Mouse (Mus musculus) MEL-GATA-1-ER (cell line): ENCODE measurements around the gene Gm4871.

Experiments used
- DNase-seq: peaks from one replicate; pipeline ENCODE4 v3.0.0-alpha.2; 2012; ENCODE audit warnings: low read depth; ENCODE audit errors: extremely low read depth

Gene Gm4871

DNA sequence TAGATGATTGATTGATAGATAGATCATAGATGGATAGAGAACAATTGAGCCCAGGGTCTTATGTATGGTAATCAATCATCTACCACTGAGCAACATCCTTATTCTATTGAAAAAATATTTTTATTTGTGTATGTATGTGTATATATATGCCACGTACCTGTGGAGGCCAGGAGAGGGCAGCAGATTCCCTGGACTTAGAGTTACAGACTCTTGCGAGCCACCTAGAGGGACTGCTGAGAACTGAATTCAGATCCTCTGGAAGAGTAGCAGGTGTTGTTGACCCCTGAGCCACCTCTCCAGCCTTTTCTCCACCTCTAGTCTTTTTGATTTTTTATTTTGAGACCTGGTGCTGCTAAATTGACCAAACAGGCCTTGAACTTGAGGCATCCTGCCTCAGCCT is 34.1 kb downstream of the Gm4871 start:
- peak; percentile 67 for DNase-seq

DNA sequence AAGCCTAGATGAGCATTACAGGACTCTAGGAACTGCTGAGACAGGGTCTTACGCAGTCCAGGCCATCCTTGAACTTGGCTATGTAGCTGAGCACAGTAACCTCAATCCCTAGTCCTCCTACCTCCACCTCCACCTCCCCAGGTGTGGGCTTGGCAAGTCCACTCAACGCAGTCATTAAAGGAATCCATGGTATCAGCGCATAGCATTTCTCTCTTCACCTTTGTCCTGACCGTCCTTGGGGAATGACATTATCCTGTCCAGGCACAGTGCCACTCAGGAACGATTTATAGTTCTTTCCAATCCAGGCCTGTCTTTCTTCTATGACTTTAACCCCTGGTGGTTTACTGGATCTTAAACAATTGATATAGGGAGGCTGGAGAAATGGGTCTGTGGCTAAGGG is 42.1 kb downstream of the Gm4871 start:
- no peak for DNase-seq

GRCm38 (mm10) chr5:144990051-144990450 is 42.5 kb downstream of the Gm4871 start:
- no peak for DNase-seq

GRCm38 (mm10) chr5:144989061-144989405 is 43.5 kb downstream of the Gm4871 start:
- DNase-seq, result no peak

DNA sequence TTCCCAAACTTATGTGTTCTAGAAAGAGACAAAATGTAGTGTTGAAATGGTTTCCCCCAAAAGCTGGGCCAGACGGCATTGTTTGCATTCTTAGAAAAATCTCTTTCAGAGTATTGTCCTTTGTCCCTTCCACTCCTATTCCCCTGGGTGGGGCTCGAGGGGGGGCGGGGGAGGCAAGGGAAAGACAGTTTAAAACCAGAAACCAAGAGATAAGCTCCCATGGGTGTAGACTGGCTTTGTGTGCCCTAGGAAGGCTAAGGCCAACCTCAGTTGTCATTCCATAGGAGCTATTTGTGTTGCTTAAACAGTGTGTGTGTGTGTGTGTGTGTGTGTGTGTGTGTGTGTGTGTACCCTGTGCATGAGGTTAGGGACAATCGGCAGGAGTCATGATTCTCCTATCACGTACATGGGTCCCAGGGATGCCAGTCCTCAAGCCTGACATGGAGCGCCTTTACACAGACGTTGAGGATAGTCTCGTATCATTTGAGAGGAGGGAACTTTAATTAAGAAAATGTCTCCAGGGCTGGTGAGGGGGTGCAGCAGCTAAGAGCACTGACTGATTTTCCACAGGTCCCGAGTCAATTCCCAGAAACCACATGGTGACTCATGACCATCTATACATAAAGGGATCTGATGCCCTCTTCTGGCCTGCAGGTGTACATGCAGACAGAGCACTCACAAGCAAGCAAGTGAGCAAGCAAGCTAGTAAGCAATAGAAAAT is 44.1 kb downstream of the Gm4871 start:
- DNase-seq, result peak; percentile 39

- no peak for DNase-seq
Measured at GRCm38 (mm10) chr5:144987561-144987960, 45.0 kb downstream of the Gm4871 start.

- no peak for DNase-seq
Measured at GRCm38 (mm10) chr5:144984839-144985238, 47.7 kb downstream of the Gm4871 start.

GRCm38 (mm10) chr5:144983227-144983626 is 49.3 kb downstream of the Gm4871 start:
- DNase-seq, result no peak
